Mouse (Mus musculus): ENCODE results near the gene Lyplal1.

Lyplal1 gene

GRCm38 (mm10) chr1:186041841-186042240 lies 75.3 kb downstream of the Lyplal1 start:
- in situ Hi-C loops (cut with MboI; ENCODE audit: unreplicated experiment in 2 of 2): no loop called here

Measured in v-Abl transformed pro-B cells (cell line).